Comparison of ENCODE assay signal across 8 mouse cellular contexts in the genomic region with DNA sequence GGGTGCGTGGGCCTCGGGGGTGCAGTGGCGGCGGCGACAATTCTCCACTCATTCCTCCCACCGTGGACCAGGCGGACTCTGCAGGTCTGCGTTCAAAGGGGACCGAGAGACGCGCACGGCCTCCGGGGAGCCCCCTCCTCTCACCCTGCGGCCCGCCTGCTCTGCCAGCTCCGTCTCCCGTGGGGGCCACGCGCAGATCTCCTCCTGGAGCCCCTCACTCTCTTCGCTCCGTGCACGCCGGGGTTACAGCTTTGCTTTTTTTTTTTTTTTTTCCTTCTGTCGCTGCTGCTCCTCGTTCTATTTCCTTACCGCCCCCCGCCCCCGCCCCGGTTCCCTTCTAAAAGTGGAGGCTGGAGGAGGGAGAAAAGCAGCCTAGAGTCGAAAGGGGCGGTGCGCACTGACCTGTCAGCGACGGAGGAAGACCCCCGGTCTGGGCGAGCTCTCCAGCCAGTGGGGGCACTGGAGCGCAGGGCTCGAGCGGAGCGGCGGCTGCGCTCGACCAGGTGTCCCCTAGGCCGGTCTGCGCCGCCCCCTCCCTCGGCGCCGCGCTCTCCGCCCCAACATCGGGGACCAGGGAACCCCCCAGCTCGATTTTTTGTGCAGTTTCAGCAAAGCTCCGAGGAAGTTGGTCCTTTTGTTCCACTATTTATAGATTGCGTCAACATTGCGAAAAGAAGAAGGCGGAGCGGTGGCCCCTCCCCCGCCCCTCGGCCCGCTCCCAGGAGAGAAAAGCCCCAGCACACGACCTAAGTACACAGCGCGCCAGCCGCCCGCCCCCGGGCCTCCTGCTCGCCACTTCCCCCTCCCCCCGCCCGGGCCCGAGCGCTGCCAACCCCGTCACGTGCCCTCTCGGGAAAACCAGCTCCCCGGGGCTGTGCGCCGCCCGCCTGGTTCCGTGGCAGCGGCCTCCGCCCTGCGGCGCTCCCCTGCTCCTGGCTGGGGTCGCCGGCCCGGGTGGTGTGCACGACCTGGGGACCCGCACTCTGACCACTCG.
DNase-seq lines count a peak whose midpoint lies in the region; ATAC-seq lines count a peak whose summit lies in the region.

No protein-coding gene starts in this region.

- peak overlapping the region; percentile 83 for H3K4me3 ChIP-seq in hindbrain, embryonic 14.5 days (replicated peaks; ENCODE audit: low read length)

- peaks cover 42% of the 10 kb centered on the region for H3K27me3 ChIP-seq in hindbrain, embryonic 14.5 days (ENCODE audit: control insufficient read depth, insufficient read depth, low read length)

- H3K4me1 ChIP-seq in hindbrain, embryonic 14.5 days (replicated peaks; ENCODE audit: control insufficient read depth, insufficient read depth, low read length): no peaks in the 10 kb centered on the region; the same call in 1 of the 2 replicates

- peak overlapping the region; percentile 83 for H3K9ac ChIP-seq in hindbrain, embryonic 14.5 days

- ATAC-seq in hindbrain, embryonic 14.5 days (ENCODE audit: low FRiP score): peak; percentile 74

- peak overlapping the region; percentile 82 for H3K27ac ChIP-seq in hindbrain, embryonic 14.5 days

- WGBS in hindbrain, embryonic 14.5 days: 1% methylated on average over 85 of the region's 90 CpGs

- no peaks in the 10 kb centered on the region for H3K36me3 ChIP-seq in hindbrain, embryonic 14.5 days (replicated peaks; ENCODE audit: control insufficient read depth, insufficient read depth)

- no peaks in the 10 kb centered on the region for H3K9me3 ChIP-seq in hindbrain, embryonic 14.5 days (ENCODE audit: control insufficient read depth, low read length)

- H3K4me2 ChIP-seq in hindbrain, embryonic 14.5 days (replicated peaks): peak overlapping the region; percentile 87

- DNase-seq in R1 (ENCODE audit: low read depth, low spot score): peak; percentile 79
- DNase-seq in cerebellum, postnatal 14 days: peak; percentile 91 to 93
- peak; percentile 73 to 79 for DNase-seq in frontal cortex, postnatal 25 days (ENCODE audit: low spot score in 2 of 2)
- peak; percentile 67 for DNase-seq in hindbrain, embryonic 14.5 days (ENCODE audit: low spot score)
- DNase-seq in left cerebral cortex, adult 11 months (ENCODE audit: low spot score): peak; percentile 79
- DNase-seq in lung, postnatal 36 days: peak; percentile 97
- DNase-seq in retina, postnatal 7 days (ENCODE audit: low read depth, low spot score): peak; percentile 82
- DNase-seq in urinary bladder, adult 18-20 months (ENCODE audit: low spot score in 2 of 2): peak; percentile 87 to 91

Comparison
In these comparisons a context has a peak if more than half of its experiments do, and no peak if none do; other contexts are left out.
1. Peak in every context shown above with its lines: DNase-seq, ATAC-seq, H3K4me3 ChIP-seq and H3K27ac ChIP-seq.